ENCODE assay signal across 8 mouse cellular contexts in the genomic region with DNA sequence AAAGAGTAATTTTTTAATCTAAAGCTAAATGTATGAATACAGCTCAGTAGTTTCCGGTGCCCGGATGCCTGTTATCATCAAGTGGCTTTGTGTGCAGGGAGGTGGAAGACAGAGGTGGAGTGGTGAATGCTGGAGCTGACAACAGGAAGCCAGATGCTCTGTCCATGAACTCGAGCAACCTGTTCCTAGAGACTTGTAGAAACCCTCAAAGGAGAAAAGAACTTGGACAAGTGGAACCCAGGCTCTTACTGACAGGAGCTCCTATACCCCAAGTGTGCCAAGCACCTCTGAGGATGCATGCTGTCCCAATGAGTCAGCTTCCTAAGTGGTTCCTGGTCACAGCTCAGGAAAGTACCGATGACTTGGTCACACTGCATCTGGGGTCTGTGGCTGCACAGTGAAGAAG. TPM values are rescaled to one million over a fixed set of nuclear protein-coding genes. Genes with fewer than 3 reads are reported as not detected.
A peak's percentile ranks its signal among the peaks of the same experiment; 100 is the strongest.
DNase-seq lines count a peak whose midpoint lies in the region; ATAC-seq and TF ChIP-seq lines count a peak whose summit lies in the region.

No protein-coding gene starts in this region.

- TF ChIP-seq CTCF in gastrocnemius, adult 2 months (IDR thresholded peaks at IDR 0.05): no peak
- no peak for TF ChIP-seq CTCF in small intestine, adult 2 months (IDR thresholded peaks at IDR 0.05; ENCODE audit: extremely low read depth, insufficient read length, insufficient replicate concordance, low read depth, low read length)

- TF ChIP-seq POLR2A in small intestine, adult 2 months (IDR thresholded peaks at IDR 0.05; ENCODE audit: low read depth, low read length): no peak

- intact Hi-C loops in gastrocnemius, adult 2 months (cut with DNase I): no loop called here

- no peaks in the 10 kb centered on the region for H3K27me3 ChIP-seq in lung, embryonic 15.5 days
- no peaks in the 10 kb centered on the region for H3K27me3 ChIP-seq in limb, embryonic 10.5 days (ENCODE audit: low read depth, poor library complexity, severe bottlenecking)
- H3K27me3 ChIP-seq in small intestine, adult 2 months (ENCODE audit: control insufficient read depth, insufficient read depth, low read length): no peaks in the 10 kb centered on the region

- no peak overlapping the region for H3K4me2 ChIP-seq in lung, embryonic 15.5 days

- H3K4me3 ChIP-seq in gastrocnemius, adult 2 months: no peak overlapping the region
- no peak overlapping the region for H3K4me3 ChIP-seq in lung, embryonic 15.5 days
- no peak overlapping the region for H3K4me3 ChIP-seq in limb, embryonic 10.5 days
- no peak overlapping the region for H3K4me3 ChIP-seq in small intestine, adult 2 months (ENCODE audit: low read depth, low read length)

- H3K9me3 ChIP-seq in lung, embryonic 15.5 days: no peaks in the 10 kb centered on the region
- no peaks in the 10 kb centered on the region for H3K9me3 ChIP-seq in limb, embryonic 10.5 days (replicated peaks)

- H3K27ac ChIP-seq in gastrocnemius, adult 2 months: peak overlapping the region; percentile 80
- H3K27ac ChIP-seq in lung, embryonic 15.5 days: peak overlapping the region; percentile 16
- H3K27ac ChIP-seq in limb, embryonic 10.5 days: peak overlapping the region; percentile 68
- H3K27ac ChIP-seq in small intestine, adult 2 months (ENCODE audit: insufficient read depth, low read depth, low read length): peak overlapping the region; percentile 42

- 0 out of 2 replicates have a peak, but pooled peaks have one; percentile 17 for ATAC-seq in lung, embryonic 15.5 days (ENCODE audit: borderline replicate concordance, extremely low read depth, low FRiP score, low TSS enrichment)
- no peak for ATAC-seq in inflammation-experienced regulatory T-cells, adult 6 months

- H3K9ac ChIP-seq in lung, embryonic 15.5 days: no peak overlapping the region

- H3K36me3 ChIP-seq in lung, embryonic 15.5 days: no peaks in the 10 kb centered on the region
- H3K36me3 ChIP-seq in limb, embryonic 10.5 days: no peaks in the 10 kb centered on the region
- no peaks in the 10 kb centered on the region for H3K36me3 ChIP-seq in small intestine, adult 2 months (ENCODE audit: control insufficient read depth, insufficient read depth, low read length)

- 0 out of 2 replicates have a peak, but pooled peaks cover 20% of the 10 kb centered on the region for H3K4me1 ChIP-seq in lung, embryonic 15.5 days
- peaks cover 18% of the 10 kb centered on the region for H3K4me1 ChIP-seq in limb, embryonic 10.5 days
- H3K4me1 ChIP-seq in small intestine, adult 2 months (ENCODE audit: control insufficient read depth, insufficient read depth, insufficient read length, low read length): peaks cover 15% of the 10 kb centered on the region; the same call in 1 of the 2 replicates

- WGBS in lung, embryonic 15.5 days: 46% methylated on average over 4 of the region's 4 CpGs
- WGBS in limb, embryonic 10.5 days: 89% methylated on average over 4 of the region's 4 CpGs
- WGBS in small intestine, adult 2 months: 63% methylated on average over 4 of the region's 4 CpGs

- no peak for DNase-seq in gastrocnemius, adult 2 months
- DNase-seq in gastrocnemius, postnatal 10 days: no peak
- no peak for DNase-seq in lung, postnatal 10 days
- DNase-seq in limb, embryonic 10.5 days (ENCODE audit: low spot score): no peak
- DNase-seq in T-cell, adult 2 months (ENCODE audit: low spot score): no peak

RNA-seq across cellular contexts. Expression of a gene that starts 41.1 kb away (rescaled TPM):
- total RNA-seq in gastrocnemius, adult 2 months (2021): 1 to 10 TPM; 4.1 to 4.7 TPM
- 1 to 10 TPM; 4.7 to 7.0 TPM for total RNA-seq in gastrocnemius, postnatal 10 days (2021)
- 9.1 and 10.0 TPM in 2 replicates for polyA plus RNA-seq in lung, embryonic 15.5 days (2015; fragmentation: Nextera tagmentation; extraction: Ambion mirVana)
- polyA plus RNA-seq in limb, embryonic 10.5 days (2016; fragmentation: Nextera tagmentation; extraction: Ambion mirVana): 0.49 and 1.3 TPM in 2 replicates
- 11.7 and 14.8 TPM in 2 replicates for polyA plus RNA-seq in small intestine, adult 2 months (2012; rRNA removed)
- polyA plus RNA-seq in inflammation-experienced regulatory T-cells, adult 6 months (2017; shearing (Covaris generic)): under 1 TPM in 2 of 3 experiments, not detected in 1; 0.46 to 0.87 TPM

Comparison
In these comparisons a context has a peak if more than half of its experiments do, and no peak if none do; other contexts are left out.
1. H3K27ac ChIP-seq: peak in every context shown above with its lines; median percentile 80 in gastrocnemius, adult 2 months; 68 in limb, embryonic 10.5 days; 42 in small intestine, adult 2 months; 16 in lung, embryonic 15.5 days.